Mouse (Mus musculus) pancreas, adult 10 weeks (tissue): ENCODE results near the gene Tmem238l. TPM values are rescaled to one million over a fixed set of nuclear protein-coding genes. Genes with fewer than 3 reads are reported as not detected.

ENCODE experiments used
- polyA plus RNA-seq: library from polyadenylated mRNA; stranded (reverse); fragments of 350-450 nt; fragmentation: Illumina TruSeq; extraction: RNeasy Lipid Tissue Mini Kit (QIAGEN cat#74804); gene quantifications from one replicate; pipeline ENCODE4 v1.2.3, GENCODE M21; 2015; ENCODE audit warnings: low read depth, low replicate concordance; ENCODE audit not compliant: insufficient read depth

Gene Tmem238l
- not detected for polyA plus RNA-seq

GRCm38 (mm10) chr11:66956303-66956702 is at the start of gene Tmem238l:
Gene Tmem238l (plus strand): TSS chr11:66956638.

GRCm38 (mm10) chr11:66911811-66912210 is 44.6 kb upstream of the Tmem238l start, which contains the start of gene Pirt:
Gene Pirt (plus strand): TSS chr11:66911981.

Other genes with a start within 250 kb of the Tmem238l start
- 0.18 TPM for gene Pirt, start 44.7 kb upstream of the Tmem238l start, polyA plus RNA-seq
- gene Tmem220, start 68.5 kb downstream of the Tmem238l start, polyA plus RNA-seq, result 1.5 TPM
- 3.6 TPM for gene Adprm, start 96.0 kb downstream of the Tmem238l start, polyA plus RNA-seq
- gene Sco1, start 96.0 kb downstream of the Tmem238l start, polyA plus RNA-seq, result 2.2 TPM
- not detected for gene Myh3, start 121.7 kb downstream of the Tmem238l start, polyA plus RNA-seq
- not detected for gene Myh2, start 214.4 kb downstream of the Tmem238l start, polyA plus RNA-seq
- gene Myh1, start 243.4 kb downstream of the Tmem238l start, polyA plus RNA-seq, result not detected